Mouse (Mus musculus): Measurements from ENCODE around the gene 4932438H23Rik. TPM values are rescaled to one million over a fixed set of nuclear protein-coding genes. Genes with fewer than 3 reads are reported as not detected.

The 4932438H23Rik gene
- polyA plus RNA-seq, 1 experiment, result 1.4 TPM

DNA sequence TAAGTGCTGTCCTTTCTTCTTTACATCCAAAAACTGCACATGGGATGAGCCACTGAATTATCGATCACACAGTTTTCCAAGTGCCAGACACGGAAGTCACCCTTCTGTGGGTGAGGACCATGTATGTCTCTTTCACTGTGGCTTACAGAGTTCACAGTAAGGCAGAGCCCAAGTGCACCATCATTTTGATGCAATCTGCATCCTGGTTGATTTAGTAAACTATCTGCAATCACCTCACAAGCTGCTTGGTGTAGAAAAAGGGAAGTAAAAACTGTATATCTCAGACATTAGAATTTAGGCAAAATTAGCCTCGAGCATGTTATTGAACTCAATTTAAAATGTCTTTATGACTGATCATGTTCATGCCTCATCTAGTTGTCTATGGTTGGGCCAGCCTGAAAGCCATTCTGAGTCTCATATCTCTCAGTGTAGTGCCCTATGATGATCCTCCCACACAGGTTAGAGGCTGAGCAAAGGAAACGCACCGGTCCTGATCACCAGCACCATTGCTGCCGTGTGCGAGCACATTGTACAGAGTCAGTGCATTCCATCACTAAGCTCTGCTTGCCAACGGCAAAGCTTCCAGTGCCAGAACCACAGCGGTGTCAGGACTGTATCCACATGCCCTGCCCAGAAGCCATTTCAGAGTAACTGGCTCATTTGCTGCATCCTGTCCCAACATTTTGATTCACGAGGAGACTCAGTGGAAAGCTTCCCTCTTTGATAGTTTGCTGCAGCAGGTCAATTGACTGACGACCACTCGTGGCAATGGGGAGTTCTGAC is 30.1 kb downstream of the 4932438H23Rik start:
- Histone ChIP-seq H3K4me3 (replicated peaks; ENCODE audit: insufficient read depth, low read depth, low read length) (no peak overlapping the region), H3K27me3 (ENCODE audit: control insufficient read depth, insufficient read depth, low read length) (no peaks in the 10 kb centered on the region; the same call in 1 of the 2 replicates), H3K4me1 (ENCODE audit: control insufficient read depth, insufficient read depth, low read length) (no peaks in the 10 kb centered on the region; the same call in 1 of the 2 replicates), H3K27ac (ENCODE audit: insufficient read depth, low read length) (no peak overlapping the region)
- 38% methylated on average over 12 of the region's 12 CpGs for WGBS
- DNase-seq, result peak in 1 of 2 experiments; percentile 47
- no peak for TF ChIP-seq CTCF (IDR thresholded peaks at IDR 0.05; ENCODE audit: borderline replicate concordance, insufficient read depth, low read depth, low read length)
- no peak for TF ChIP-seq POLR2A (IDR thresholded peaks at IDR 0.05; ENCODE audit: borderline replicate concordance, insufficient read depth, low read length)

DNA sequence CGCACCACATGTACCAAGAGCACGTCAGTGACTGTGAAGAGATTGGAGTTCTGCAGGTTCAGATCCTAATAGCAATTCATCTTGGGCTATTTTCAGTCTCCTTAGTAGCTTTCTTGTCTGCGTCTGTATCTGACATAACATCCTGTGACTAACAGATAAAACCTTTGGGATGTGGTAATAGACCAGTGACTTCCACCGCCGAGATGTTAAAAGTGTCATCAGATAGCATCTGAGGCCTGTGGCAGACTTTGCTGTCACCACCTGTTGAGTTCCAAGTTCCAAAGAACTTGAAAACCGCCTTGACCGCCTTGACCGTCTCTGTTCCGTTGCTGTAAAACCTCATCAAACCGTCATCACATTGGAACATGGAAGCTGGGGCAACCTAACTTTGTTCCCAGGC is 31.1 kb downstream of the 4932438H23Rik start:
- H3K4me3 ChIP-seq (replicated peaks; ENCODE audit: insufficient read depth, low read depth, low read length), result no peak overlapping the region
- WGBS, result 95% methylated on average over 10 of the region's 10 CpGs
- DNase-seq, result no peak
- no peaks in the 10 kb centered on the region for H3K27me3 ChIP-seq (ENCODE audit: control insufficient read depth, insufficient read depth, low read length)
- H3K4me1 ChIP-seq (ENCODE audit: control insufficient read depth, insufficient read depth, low read length), result no peaks in the 10 kb centered on the region; the same call in 1 of the 2 replicates
- no peak overlapping the region for H3K27ac ChIP-seq (ENCODE audit: insufficient read depth, low read length)
- TF ChIP-seq CTCF (IDR thresholded peaks at IDR 0.05; ENCODE audit: borderline replicate concordance, insufficient read depth, low read depth, low read length) (no peak), POLR2A (IDR thresholded peaks at IDR 0.05; ENCODE audit: borderline replicate concordance, insufficient read depth, low read length) (no peak)

DNA sequence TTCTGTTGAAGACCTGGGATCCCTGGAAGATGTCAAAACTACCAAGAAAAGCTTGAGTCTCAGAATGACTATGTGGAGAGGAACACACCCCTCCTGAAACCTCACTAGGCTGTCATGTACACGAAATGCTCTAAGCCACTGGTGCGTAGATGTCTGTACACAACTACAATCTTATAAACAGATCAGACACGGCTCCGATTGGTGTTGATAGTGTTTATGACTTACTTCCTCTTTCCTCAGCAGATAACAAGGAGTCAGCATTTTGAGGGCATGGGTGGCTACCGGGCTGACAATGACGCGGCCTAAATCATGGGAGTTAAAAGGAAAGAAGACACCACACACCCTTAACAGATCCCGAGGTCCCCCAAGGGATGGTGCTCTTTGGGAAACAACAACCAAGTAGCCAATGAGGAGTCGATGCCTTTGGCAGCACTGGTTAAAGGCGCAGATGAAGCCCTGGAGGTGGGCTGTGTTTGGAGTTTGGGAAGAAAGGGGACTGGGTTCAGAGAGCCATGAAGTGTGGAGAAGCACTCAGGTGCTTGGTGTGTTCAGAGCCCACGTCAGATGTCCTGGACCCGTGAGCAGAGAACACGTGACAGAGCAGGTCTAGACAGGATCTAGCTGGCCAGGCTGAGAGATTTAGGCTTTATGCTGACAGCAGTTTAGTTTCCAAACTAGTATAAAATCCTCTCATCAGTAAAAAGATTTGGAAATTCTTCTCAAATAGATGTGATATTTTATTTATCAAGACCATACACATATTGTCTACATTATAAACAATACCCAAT is 33.2 kb downstream of the 4932438H23Rik start:
- 86% methylated on average over 13 of the region's 13 CpGs for WGBS
- TF ChIP-seq POLR2A (IDR thresholded peaks at IDR 0.05; ENCODE audit: borderline replicate concordance, insufficient read depth, low read length) (no peak), CTCF (IDR thresholded peaks at IDR 0.05; ENCODE audit: borderline replicate concordance, insufficient read depth, low read depth, low read length) (no peak)
- H3K27ac ChIP-seq (ENCODE audit: insufficient read depth, low read length), result no peak overlapping the region
- no peak overlapping the region for H3K4me3 ChIP-seq (replicated peaks; ENCODE audit: insufficient read depth, low read depth, low read length)
- no peak for DNase-seq
- no peaks in the 10 kb centered on the region for H3K27me3 ChIP-seq (ENCODE audit: control insufficient read depth, insufficient read depth, low read length)
- H3K4me1 ChIP-seq (ENCODE audit: control insufficient read depth, insufficient read depth, low read length), result no peaks in the 10 kb centered on the region; the same call in 1 of the 2 replicates

DNA sequence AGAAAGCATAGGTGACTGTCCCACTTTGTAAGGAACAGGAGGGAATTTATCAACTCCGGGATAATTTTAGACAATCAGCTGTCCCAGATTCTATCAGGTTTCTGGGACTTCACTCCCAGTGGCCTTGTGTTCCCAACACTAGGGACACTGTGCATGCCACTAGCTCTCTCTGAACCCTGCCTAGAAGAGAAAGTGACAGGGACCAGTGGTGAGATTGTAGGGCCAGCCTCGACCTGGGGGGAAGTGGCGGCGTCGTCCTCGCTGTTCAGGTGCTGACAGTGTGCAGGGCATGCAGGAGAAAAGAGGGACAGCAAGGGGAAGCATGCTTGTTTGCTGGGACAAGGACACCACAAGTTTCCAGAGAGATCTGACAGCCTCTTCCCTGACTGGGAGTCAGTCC is 37.2 kb downstream of the 4932438H23Rik start:
- 80% methylated on average over 6 of the region's 6 CpGs for WGBS
- no peak overlapping the region for H3K4me3 ChIP-seq (replicated peaks; ENCODE audit: insufficient read depth, low read depth, low read length)
- DNase-seq, result no peak
- H3K27me3 ChIP-seq (ENCODE audit: control insufficient read depth, insufficient read depth, low read length), result no peaks in the 10 kb centered on the region
- TF ChIP-seq CTCF (IDR thresholded peaks at IDR 0.05; ENCODE audit: borderline replicate concordance, insufficient read depth, low read depth, low read length) (no peak), POLR2A (IDR thresholded peaks at IDR 0.05; ENCODE audit: borderline replicate concordance, insufficient read depth, low read length) (no peak)
- no peak overlapping the region for H3K27ac ChIP-seq (ENCODE audit: insufficient read depth, low read length)
- 0 out of 2 replicates have a peak, but pooled peaks cover 4% of the 10 kb centered on the region for H3K4me1 ChIP-seq (ENCODE audit: control insufficient read depth, insufficient read depth, low read length)

DNA sequence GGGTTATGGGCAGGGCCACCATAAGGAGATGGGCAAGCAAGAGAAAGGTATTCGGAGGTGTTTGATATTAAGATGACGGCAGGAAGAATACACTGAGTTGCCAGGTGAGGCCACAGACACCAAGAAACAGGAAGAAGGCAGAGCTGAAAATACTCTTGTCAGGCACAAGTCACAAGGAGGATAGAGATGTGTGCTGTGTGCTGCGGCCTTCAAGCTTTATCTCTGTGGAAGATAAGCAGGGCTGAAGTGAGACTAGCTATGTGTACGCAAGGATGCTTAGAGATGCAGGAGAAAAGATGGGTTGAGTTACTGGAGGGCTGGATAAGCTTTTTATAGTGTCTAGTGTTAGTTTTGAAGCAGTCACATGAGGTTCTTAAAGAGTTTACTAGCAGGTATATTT is 37.7 kb downstream of the 4932438H23Rik start:
- DNase-seq, result no peak
- H3K4me1 ChIP-seq (ENCODE audit: control insufficient read depth, insufficient read depth, low read length), result 0 out of 2 replicates have a peak, but pooled peaks cover 4% of the 10 kb centered on the region
- TF ChIP-seq CTCF (IDR thresholded peaks at IDR 0.05; ENCODE audit: borderline replicate concordance, insufficient read depth, low read depth, low read length) (no peak), POLR2A (IDR thresholded peaks at IDR 0.05; ENCODE audit: borderline replicate concordance, insufficient read depth, low read length) (no peak)
- WGBS, result 95% methylated on average over 4 of the region's 4 CpGs
- no peak overlapping the region for H3K27ac ChIP-seq (ENCODE audit: insufficient read depth, low read length)
- no peak overlapping the region for H3K4me3 ChIP-seq (replicated peaks; ENCODE audit: insufficient read depth, low read depth, low read length)
- no peaks in the 10 kb centered on the region for H3K27me3 ChIP-seq (ENCODE audit: control insufficient read depth, insufficient read depth, low read length)

DNA sequence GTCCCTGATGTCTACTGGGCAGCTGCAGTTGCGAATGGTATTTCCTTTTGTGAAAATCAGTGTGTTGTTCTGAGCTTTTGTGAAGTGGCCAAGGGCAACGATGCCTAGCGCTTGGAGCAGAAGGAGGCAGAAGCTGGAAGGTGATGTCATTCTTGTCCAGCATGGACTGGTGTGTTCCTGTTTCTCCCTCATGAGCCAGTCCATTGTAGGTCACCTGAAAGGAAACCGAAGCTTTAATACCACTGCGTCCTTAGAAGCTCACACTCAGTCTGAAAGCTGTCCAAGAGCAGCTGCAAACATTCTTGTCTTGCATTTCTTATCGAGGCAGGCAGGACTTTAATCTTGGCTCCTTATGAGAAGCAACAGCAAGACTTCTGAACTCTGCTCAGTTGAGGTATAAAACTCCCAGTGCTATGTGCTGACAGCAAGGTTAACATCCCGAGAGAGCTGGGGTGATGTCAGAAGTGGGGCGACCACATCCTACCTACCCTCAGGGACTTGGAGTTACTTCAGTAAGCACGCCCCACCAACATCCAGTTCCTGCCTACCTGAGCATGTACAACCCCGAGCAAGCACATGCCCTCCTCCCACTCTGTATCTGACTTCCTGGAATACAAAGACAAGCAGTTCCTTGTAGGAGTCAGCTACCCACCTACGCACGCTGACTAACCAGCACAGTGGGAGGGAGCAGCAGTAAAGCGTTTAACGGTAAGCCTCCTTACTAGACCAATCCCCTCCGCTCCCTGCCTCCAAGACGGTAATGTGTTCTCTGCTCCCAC is 38.7 kb downstream of the 4932438H23Rik start:
- H3K4me1 ChIP-seq (ENCODE audit: control insufficient read depth, insufficient read depth, low read length), result 0 out of 2 replicates have a peak, but pooled peaks cover 4% of the 10 kb centered on the region
- 0 out of 2 replicates have a peak overlapping the region, but pooled peaks have one; percentile 31 for H3K27ac ChIP-seq (ENCODE audit: insufficient read depth, low read length)
- no peak for TF ChIP-seq CTCF (IDR thresholded peaks at IDR 0.05; ENCODE audit: borderline replicate concordance, insufficient read depth, low read depth, low read length)
- no peak for TF ChIP-seq POLR2A (IDR thresholded peaks at IDR 0.05; ENCODE audit: borderline replicate concordance, insufficient read depth, low read length)
- DNase-seq, result no peak
- no peak overlapping the region for H3K4me3 ChIP-seq (replicated peaks; ENCODE audit: insufficient read depth, low read depth, low read length)
- no peaks in the 10 kb centered on the region for H3K27me3 ChIP-seq (ENCODE audit: control insufficient read depth, insufficient read depth, low read length)
- 46% methylated on average over 16 of the region's 16 CpGs for WGBS

DNA sequence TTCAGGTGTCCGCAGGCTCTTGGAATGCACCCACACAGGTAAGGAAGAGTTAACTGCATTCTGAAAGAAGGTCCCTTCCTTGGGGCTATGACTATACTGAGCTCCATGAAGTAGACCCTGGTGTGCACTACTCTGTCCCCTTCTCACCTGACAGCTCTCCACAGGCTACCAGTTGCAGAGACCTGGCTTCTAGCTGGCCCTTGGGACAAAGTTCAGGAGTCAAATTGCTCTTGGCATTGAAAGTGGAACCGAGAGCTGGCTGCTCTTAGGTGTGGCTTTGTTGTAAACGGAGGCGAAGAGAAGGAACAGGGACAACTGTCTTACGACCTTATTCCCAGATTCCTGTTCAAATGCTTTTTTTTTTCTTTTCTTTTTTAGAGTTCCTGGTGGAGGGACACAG is 39.8 kb downstream of the 4932438H23Rik start:
- Histone ChIP-seq H3K27me3 (ENCODE audit: control insufficient read depth, insufficient read depth, low read length) (no peaks in the 10 kb centered on the region), H3K4me1 (ENCODE audit: control insufficient read depth, insufficient read depth, low read length) (0 out of 2 replicates have a peak, but pooled peaks cover 4% of the 10 kb centered on the region), H3K27ac (ENCODE audit: insufficient read depth, low read length) (no peak overlapping the region), H3K4me3 (replicated peaks; ENCODE audit: insufficient read depth, low read depth, low read length) (no peak overlapping the region)
- DNase-seq, result no peak
- 80% methylated on average over 5 of the region's 5 CpGs for WGBS
- TF ChIP-seq POLR2A (IDR thresholded peaks at IDR 0.05; ENCODE audit: borderline replicate concordance, insufficient read depth, low read length) (no peak), CTCF (IDR thresholded peaks at IDR 0.05; ENCODE audit: borderline replicate concordance, insufficient read depth, low read depth, low read length) (no peak)
